Mouse (Mus musculus) urinary bladder, adult 2 months (tissue): ENCODE data around the gene Dynlt1a. TPM values are rescaled to one million over a fixed set of nuclear protein-coding genes. Genes with fewer than 3 reads are reported as not detected.
"Not testable (repeated sequence)": the region's sequence is repeated elsewhere in the genome, so short reads cannot be mapped to it uniquely, and the experiment has no call there.

Source experiments
- DNase-seq: peaks from one replicate; pipeline ENCODE4 v3.0.0; 2022; ENCODE audit warnings: low spot score
- polyA plus RNA-seq: library from polyadenylated mRNA; depleted of rRNA; stranded (reverse); fragments of >200 nt; gene quantifications from 2 replicates; pipeline ENCODE4 v1.2.3, GENCODE M21; 2012; rRNA removed

The Dynlt1a gene
- polyA plus RNA-seq, 1 experiment: 3.8 TPM

GRCm38 (mm10) chr17:6289045-6289444, 28.3 kb downstream of the Dynlt1a start:
- DNase-seq: not testable (repeated sequence)

- not testable (repeated sequence) for DNase-seq
Measured at GRCm38 (mm10) chr17:6286169-6286568, 31.1 kb downstream of the Dynlt1a start.

DNA sequence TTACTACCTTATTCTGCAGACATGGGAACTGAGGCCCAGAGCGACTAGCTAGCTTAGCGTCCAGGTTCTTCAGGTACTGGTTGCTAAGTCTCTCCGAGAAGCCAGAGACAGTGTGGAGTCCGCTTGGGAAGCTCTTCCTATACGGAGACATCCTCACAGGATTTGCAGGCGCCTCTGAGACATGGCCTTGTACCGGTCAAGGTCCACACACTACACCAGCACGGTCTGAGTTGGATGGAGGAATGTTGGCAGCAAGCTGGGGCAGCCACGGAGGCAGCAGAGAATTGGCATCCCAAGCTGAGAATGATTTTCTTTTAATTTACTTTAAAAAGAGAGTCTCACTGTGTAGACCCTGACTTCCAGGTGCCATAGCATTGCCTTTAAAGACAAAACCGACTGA, 34.2 kb downstream of the Dynlt1a start:
- DNase-seq: not testable (repeated sequence)

DNA sequence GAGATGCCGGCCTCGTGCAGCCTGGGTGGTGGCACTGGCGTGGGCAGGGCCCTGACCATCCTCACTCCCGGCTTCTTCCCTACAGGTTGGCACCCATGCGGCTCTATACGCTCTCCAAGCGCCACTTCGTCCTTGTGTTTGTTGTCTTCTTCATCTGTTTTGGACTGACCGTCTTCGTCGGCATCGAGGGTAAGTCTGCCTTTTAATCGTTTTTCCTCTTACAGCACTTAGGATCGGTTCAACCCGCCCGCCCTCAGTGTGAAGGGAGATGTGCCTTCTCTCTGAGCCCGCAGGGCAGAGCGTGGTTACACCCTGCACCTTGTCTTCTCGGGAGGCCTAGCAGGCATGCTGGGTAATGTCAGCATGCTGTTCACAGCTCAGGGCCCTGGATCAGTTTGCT, 36.8 kb downstream of the Dynlt1a start:
- DNase-seq: not testable (repeated sequence)

DNA sequence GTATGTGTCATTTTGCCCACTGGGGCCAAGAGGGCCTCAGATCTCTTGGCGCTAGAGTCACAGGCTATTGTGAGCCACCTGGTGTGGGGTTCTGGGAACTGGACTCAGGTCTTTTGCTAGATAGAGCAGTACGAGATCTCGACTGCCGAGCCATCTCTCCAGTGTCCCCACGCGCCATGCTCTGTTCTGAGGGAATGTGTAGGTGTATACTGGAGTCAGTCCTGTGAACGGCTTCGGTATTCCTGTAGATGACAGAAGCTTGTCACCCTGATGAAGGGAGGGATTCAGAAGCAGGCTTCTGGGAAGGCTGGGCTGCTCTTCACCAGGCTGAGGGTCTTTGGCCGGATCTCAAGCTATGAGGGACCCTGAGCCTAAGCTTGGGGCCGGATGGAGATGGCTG, 37.5 kb downstream of the Dynlt1a start:
- DNase-seq: not testable (repeated sequence)

DNA sequence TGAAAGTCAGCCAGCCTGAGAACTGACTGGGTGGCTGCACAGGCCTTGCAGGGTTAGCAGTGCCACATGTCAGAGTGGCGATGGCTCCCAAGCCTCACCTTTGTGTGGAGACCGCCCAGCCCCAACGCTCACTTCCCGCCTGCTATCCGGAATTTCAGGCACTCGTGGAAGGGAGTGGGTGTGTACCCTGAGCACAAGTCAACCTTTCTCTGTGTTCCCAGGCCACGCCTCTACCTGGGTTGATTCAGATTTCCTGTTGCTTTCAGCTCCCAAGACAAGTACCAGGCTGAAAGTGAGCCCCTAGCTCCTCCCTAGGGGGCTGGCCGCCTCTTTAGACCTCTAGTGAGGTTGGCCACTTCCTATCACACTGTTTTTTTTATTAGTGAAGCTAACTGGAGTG, 38.1 kb downstream of the Dynlt1a start:
- DNase-seq: not testable (repeated sequence)

DNA sequence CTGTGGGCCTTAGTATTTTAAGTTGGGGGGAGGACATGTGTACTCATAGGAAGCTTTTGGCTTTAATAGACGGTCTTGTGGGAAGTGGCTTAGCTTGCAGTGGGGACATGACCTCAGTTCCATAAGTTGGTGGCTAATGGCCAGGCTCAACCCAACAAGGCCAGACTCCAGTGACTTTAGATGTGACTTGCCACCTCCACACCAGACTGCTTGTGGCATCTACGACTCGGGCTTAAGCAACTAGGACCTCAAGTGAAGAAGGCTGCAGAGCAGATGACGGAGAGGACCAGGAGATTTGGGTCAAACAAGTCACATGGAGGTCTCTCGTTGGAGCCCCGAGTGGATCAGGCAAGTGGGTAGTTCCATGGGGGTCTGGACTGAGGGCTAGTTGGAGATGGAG, 42.6 kb downstream of the Dynlt1a start:
- not testable (repeated sequence) for DNase-seq

GRCm38 (mm10) chr17:6271970-6272369, 45.3 kb downstream of the Dynlt1a start:
- not testable (repeated sequence) for DNase-seq

GRCm38 (mm10) chr17:6270840-6271239, 46.5 kb downstream of the Dynlt1a start:
- not testable (repeated sequence) for DNase-seq

DNA sequence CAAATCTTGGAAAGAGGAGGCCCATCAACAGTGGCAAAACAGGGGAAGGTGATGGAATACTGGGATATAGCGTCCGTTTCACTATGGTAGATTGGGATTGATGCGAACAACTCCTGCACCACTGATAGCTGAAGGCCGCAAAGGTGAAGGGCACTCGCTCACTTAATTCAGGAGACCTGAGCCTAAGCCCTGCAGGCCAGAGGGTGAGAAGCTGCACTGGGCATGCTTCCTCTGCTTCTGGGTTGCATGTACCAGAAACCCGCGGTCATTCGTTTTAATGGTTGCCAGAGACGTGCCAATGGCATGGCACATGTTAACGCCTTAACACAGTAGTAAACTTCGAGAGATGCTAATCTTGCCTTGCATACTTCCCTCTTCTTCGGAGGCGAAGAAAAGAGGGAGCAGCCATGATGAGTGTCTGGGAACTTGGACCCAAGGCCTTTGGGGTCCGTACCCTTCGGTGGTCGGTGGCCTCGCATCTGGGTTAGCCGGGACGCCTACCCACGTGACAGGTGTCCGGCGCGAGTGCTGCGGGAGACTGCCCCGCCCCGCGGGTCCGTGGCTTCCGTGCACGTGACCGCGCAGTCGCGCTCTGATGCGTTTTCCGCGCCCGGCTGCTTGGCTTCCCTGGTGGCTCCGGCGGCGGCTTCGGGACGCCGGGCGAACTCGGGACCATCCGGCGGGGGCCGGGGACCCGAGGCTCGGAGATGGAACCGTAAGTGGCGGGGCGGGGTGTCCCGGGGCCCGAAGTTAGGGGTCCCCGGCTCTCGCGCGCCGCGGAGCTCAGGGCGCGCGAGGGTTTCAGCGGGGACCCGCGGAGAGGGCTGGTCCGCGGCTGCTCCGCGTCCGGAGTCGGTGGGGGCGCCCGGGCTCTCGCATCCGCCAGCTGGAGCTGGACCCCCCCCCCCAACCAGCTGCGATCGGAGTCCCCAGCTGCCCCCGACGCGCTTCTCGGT, 47.1 kb downstream of the Dynlt1a start:
- DNase-seq: peak; percentile 43

- not testable (repeated sequence) for DNase-seq
Measured at GRCm38 (mm10) chr17:6257070-6257456, 60.2 kb downstream of the Dynlt1a start.

- DNase-seq: not testable (repeated sequence)
Measured at GRCm38 (mm10) chr17:6256400-6257069, 60.8 kb downstream of the Dynlt1a start, which contains the start of gene Tmem181a. Gene Tmem181a, plus strand, starts transcription at chr17:6256860.

Other genes with a start within 250 kb of the Dynlt1a start
- gene Serac1, start 237.8 kb downstream of the Dynlt1a start, polyA plus RNA-seq: 5.8 and 6.7 TPM in 2 replicates
- gene Gtf2h5, start 237.7 kb downstream of the Dynlt1a start, polyA plus RNA-seq: 50.7 and 50.9 TPM in 2 replicates
- 42.4 and 52.4 TPM in 2 replicates for gene Tulp4, start 211.1 kb downstream of the Dynlt1a start, polyA plus RNA-seq
- gene Tmem181a, start 60.6 kb downstream of the Dynlt1a start, polyA plus RNA-seq: 23.9 and 26.4 TPM in 2 replicates
- 226 and 230 TPM in 2 replicates for gene Dynlt1b, start 112.6 kb upstream of the Dynlt1a start, polyA plus RNA-seq